Mouse (Mus musculus): Measurements from ENCODE around the gene Gtf3c5. TPM values are rescaled to one million over a fixed set of nuclear protein-coding genes. Genes with fewer than 3 reads are reported as not detected.
A peak's percentile ranks its signal among the peaks of the same experiment; 100 is the strongest.

Gtf3c5 gene
- polyA plus RNA-seq (2014; fragmentation: Nextera tagmentation; extraction: Ambion mirVana): 29.0 and 30.5 TPM in 2 replicates

- ATAC-seq (ENCODE audit: insufficient number of reproducible peaks, insufficient read depth, low FRiP score, low read depth): no peak
- Histone ChIP-seq H3K9ac (replicated peaks; ENCODE audit: low read depth, low read length) (peak within 1 kb of the TSS; percentile 31; the same call in 1 of the 2 replicates), H3K27me3 (ENCODE audit: control insufficient read depth, insufficient read depth, low read length) (no peaks in the 10 kb centered on the region), H3K4me1 (ENCODE audit: control insufficient read depth, insufficient read depth, low read length) (peaks cover 10% of the 10 kb centered on the region), H3K4me3 (ENCODE audit: low read depth, low read length) (peak within 1 kb of the TSS; percentile 59), H3K4me2 (replicated peaks; ENCODE audit: low read depth, low read length) (peak within 1 kb of the TSS; percentile 69), H3K27ac (ENCODE audit: low read length) (peak within 1 kb of the TSS; percentile 79), H3K36me3 (ENCODE audit: control insufficient read depth, insufficient read depth, low read length) (peaks cover 13% of the 10 kb centered on the region), H3K9me3 (ENCODE audit: control insufficient read depth, low read depth, low read length) (no peaks in the 10 kb centered on the region)
- 70% methylated on average over 9 of the region's 9 CpGs for WGBS
Observed at GRCm38 (mm10) chr2:28583651-28584050, at the start of gene Gtf3c5. Gene Gtf3c5, minus strand, starts transcription at chr2:28583751.

GRCm38 (mm10) chr2:28633136-28633535 is 49.6 kb upstream of the Gtf3c5 start:
- WGBS: 50% methylated on average over 4 of the region's 4 CpGs

GRCm38 (mm10) chr2:28632626-28633025 is 49.1 kb upstream of the Gtf3c5 start:
- H3K9ac ChIP-seq (replicated peaks; ENCODE audit: low read depth, low read length): no peak overlapping the region
- no peak overlapping the region for H3K4me3 ChIP-seq (ENCODE audit: low read depth, low read length)
- no peak overlapping the region for H3K27ac ChIP-seq (ENCODE audit: low read length)
- 0 out of 2 replicates have a peak, but pooled peaks cover 8% of the 10 kb centered on the region for H3K4me1 ChIP-seq (ENCODE audit: control insufficient read depth, insufficient read depth, low read length)
- no peak overlapping the region for H3K4me2 ChIP-seq (replicated peaks; ENCODE audit: low read depth, low read length)
- H3K36me3 ChIP-seq (ENCODE audit: control insufficient read depth, insufficient read depth, low read length): no peaks in the 10 kb centered on the region
- no peaks in the 10 kb centered on the region for H3K9me3 ChIP-seq (ENCODE audit: control insufficient read depth, low read depth, low read length)
- 79% methylated on average over 1 of the region's 1 CpGs for WGBS
- no peak for ATAC-seq (ENCODE audit: insufficient number of reproducible peaks, insufficient read depth, low FRiP score, low read depth)
- H3K27me3 ChIP-seq (ENCODE audit: control insufficient read depth, insufficient read depth, low read length): no peaks in the 10 kb centered on the region

More at GRCm38 (mm10) chr2:28633136-28633535, 49.6 kb upstream of the Gtf3c5 start:
- Histone ChIP-seq H3K4me1 (ENCODE audit: control insufficient read depth, insufficient read depth, low read length) (0 out of 2 replicates have a peak, but pooled peaks cover 8% of the 10 kb centered on the region), H3K27me3 (ENCODE audit: control insufficient read depth, insufficient read depth, low read length) (no peaks in the 10 kb centered on the region), H3K9ac (replicated peaks; ENCODE audit: low read depth, low read length) (no peak overlapping the region), H3K9me3 (ENCODE audit: control insufficient read depth, low read depth, low read length) (no peaks in the 10 kb centered on the region), H3K4me3 (ENCODE audit: low read depth, low read length) (no peak overlapping the region), H3K27ac (ENCODE audit: low read length) (no peak overlapping the region), H3K4me2 (replicated peaks; ENCODE audit: low read depth, low read length) (no peak overlapping the region), H3K36me3 (ENCODE audit: control insufficient read depth, insufficient read depth, low read length) (no peaks in the 10 kb centered on the region)
- no peak for ATAC-seq (ENCODE audit: insufficient number of reproducible peaks, insufficient read depth, low FRiP score, low read depth)

- 0 out of 2 replicates have a peak, but pooled peaks have one; percentile 69 for ATAC-seq (ENCODE audit: insufficient number of reproducible peaks, insufficient read depth, low FRiP score, low read depth)
- no peak overlapping the region for H3K27ac ChIP-seq (ENCODE audit: low read length)
- no peaks in the 10 kb centered on the region for H3K27me3 ChIP-seq (ENCODE audit: control insufficient read depth, insufficient read depth, low read length)
- H3K4me1 ChIP-seq (ENCODE audit: control insufficient read depth, insufficient read depth, low read length): 0 out of 2 replicates have a peak, but pooled peaks cover 8% of the 10 kb centered on the region
- no peaks in the 10 kb centered on the region for H3K36me3 ChIP-seq (ENCODE audit: control insufficient read depth, insufficient read depth, low read length)
- H3K4me3 ChIP-seq (ENCODE audit: low read depth, low read length): no peak overlapping the region
- H3K4me2 ChIP-seq (replicated peaks; ENCODE audit: low read depth, low read length): no peak overlapping the region
- 36% methylated on average over 4 of the region's 4 CpGs for WGBS
- no peak overlapping the region for H3K9ac ChIP-seq (replicated peaks; ENCODE audit: low read depth, low read length)
- H3K9me3 ChIP-seq (ENCODE audit: control insufficient read depth, low read depth, low read length): no peaks in the 10 kb centered on the region
Observed at GRCm38 (mm10) chr2:28629911-28630381, 46.4 kb upstream of the Gtf3c5 start.

- H3K36me3 ChIP-seq (ENCODE audit: control insufficient read depth, insufficient read depth, low read length): no peaks in the 10 kb centered on the region
- no peak overlapping the region for H3K4me3 ChIP-seq (ENCODE audit: low read depth, low read length)
- no peak overlapping the region for H3K9ac ChIP-seq (replicated peaks; ENCODE audit: low read depth, low read length)
- 0 out of 2 replicates have a peak, but pooled peaks cover 8% of the 10 kb centered on the region for H3K4me1 ChIP-seq (ENCODE audit: control insufficient read depth, insufficient read depth, low read length)
- no peak for ATAC-seq (ENCODE audit: insufficient number of reproducible peaks, insufficient read depth, low FRiP score, low read depth)
- 63% methylated on average over 2 of the region's 2 CpGs for WGBS
- no peak overlapping the region for H3K27ac ChIP-seq (ENCODE audit: low read length)
- H3K4me2 ChIP-seq (replicated peaks; ENCODE audit: low read depth, low read length): no peak overlapping the region
- H3K27me3 ChIP-seq (ENCODE audit: control insufficient read depth, insufficient read depth, low read length): no peaks in the 10 kb centered on the region
- H3K9me3 ChIP-seq (ENCODE audit: control insufficient read depth, low read depth, low read length): no peaks in the 10 kb centered on the region
Observed at GRCm38 (mm10) chr2:28628053-28628452, 44.5 kb upstream of the Gtf3c5 start.

- 79% methylated on average over 3 of the region's 3 CpGs for WGBS
- no peak overlapping the region for H3K4me2 ChIP-seq (replicated peaks; ENCODE audit: low read depth, low read length)
Observed at GRCm38 (mm10) chr2:28626038-28626437, 42.5 kb upstream of the Gtf3c5 start.

GRCm38 (mm10) chr2:28624870-28625269 is 41.3 kb upstream of the Gtf3c5 start:
- H3K36me3 ChIP-seq (ENCODE audit: control insufficient read depth, insufficient read depth, low read length): no peaks in the 10 kb centered on the region
- no peak overlapping the region for H3K9ac ChIP-seq (replicated peaks; ENCODE audit: low read depth, low read length)
- H3K9me3 ChIP-seq (ENCODE audit: control insufficient read depth, low read depth, low read length): no peaks in the 10 kb centered on the region
- H3K4me3 ChIP-seq (ENCODE audit: low read depth, low read length): no peak overlapping the region
- 89% methylated on average over 3 of the region's 3 CpGs for WGBS
- no peaks in the 10 kb centered on the region for H3K27me3 ChIP-seq (ENCODE audit: control insufficient read depth, insufficient read depth, low read length)
- ATAC-seq (ENCODE audit: insufficient number of reproducible peaks, insufficient read depth, low FRiP score, low read depth): no peak
- 0 out of 2 replicates have a peak, but pooled peaks cover 6% of the 10 kb centered on the region for H3K4me1 ChIP-seq (ENCODE audit: control insufficient read depth, insufficient read depth, low read length)
- no peak overlapping the region for H3K4me2 ChIP-seq (replicated peaks; ENCODE audit: low read depth, low read length)
- no peak overlapping the region for H3K27ac ChIP-seq (ENCODE audit: low read length)

More at GRCm38 (mm10) chr2:28626038-28626437, 42.5 kb upstream of the Gtf3c5 start:
- no peak overlapping the region for H3K4me3 ChIP-seq (ENCODE audit: low read depth, low read length)
- ATAC-seq (ENCODE audit: insufficient number of reproducible peaks, insufficient read depth, low FRiP score, low read depth): no peak
- no peaks in the 10 kb centered on the region for H3K36me3 ChIP-seq (ENCODE audit: control insufficient read depth, insufficient read depth, low read length)
- H3K27me3 ChIP-seq (ENCODE audit: control insufficient read depth, insufficient read depth, low read length): no peaks in the 10 kb centered on the region
- H3K4me1 ChIP-seq (ENCODE audit: control insufficient read depth, insufficient read depth, low read length): 0 out of 2 replicates have a peak, but pooled peaks cover 8% of the 10 kb centered on the region
- H3K9me3 ChIP-seq (ENCODE audit: control insufficient read depth, low read depth, low read length): no peaks in the 10 kb centered on the region
- no peak overlapping the region for H3K9ac ChIP-seq (replicated peaks; ENCODE audit: low read depth, low read length)
- no peak overlapping the region for H3K27ac ChIP-seq (ENCODE audit: low read length)

- 22% methylated on average over 10 of the region's 10 CpGs for WGBS
- H3K27ac ChIP-seq (ENCODE audit: low read length): no peak overlapping the region
- H3K4me3 ChIP-seq (ENCODE audit: low read depth, low read length): no peak overlapping the region
- ATAC-seq (ENCODE audit: insufficient number of reproducible peaks, insufficient read depth, low FRiP score, low read depth): no peak
- no peak overlapping the region for H3K4me2 ChIP-seq (replicated peaks; ENCODE audit: low read depth, low read length)
- no peaks in the 10 kb centered on the region for H3K36me3 ChIP-seq (ENCODE audit: control insufficient read depth, insufficient read depth, low read length)
- H3K9me3 ChIP-seq (ENCODE audit: control insufficient read depth, low read depth, low read length): no peaks in the 10 kb centered on the region
- no peaks in the 10 kb centered on the region for H3K27me3 ChIP-seq (ENCODE audit: control insufficient read depth, insufficient read depth, low read length)
- no peaks in the 10 kb centered on the region for H3K4me1 ChIP-seq (ENCODE audit: control insufficient read depth, insufficient read depth, low read length)
- H3K9ac ChIP-seq (replicated peaks; ENCODE audit: low read depth, low read length): no peak overlapping the region
Observed at GRCm38 (mm10) chr2:28622521-28623124, 39.1 kb upstream of the Gtf3c5 start.

All from stomach, embryonic 14.5 days (tissue).